Mouse (Mus musculus): ENCODE data around the gene 4931406P16Rik.
"Not testable (repeated sequence)": the region's sequence is repeated elsewhere in the genome, so short reads cannot be mapped to it uniquely, and the experiment has no call there.

The 4931406P16Rik gene

GRCm38 (mm10) chr7:34313443-34313875, at the start of gene 4931406P16Rik:
4931406P16Rik (minus strand) TSS chr7:34313551.
- CTCF ChIA-PET: no interaction called here

- CTCF ChIA-PET: no interaction called here
These were observed 42.3 kb upstream of the 4931406P16Rik start for GRCm38 (mm10) chr7:34355629-34356028.

- CTCF ChIA-PET: interaction anchor here (0.7 kb wide), 2 partner anchors 103 to 1048 kb away, joined by 4 to 7 read pairs; no protein-coding TSS in a partner anchor
These were observed 38.6 kb upstream of the 4931406P16Rik start for GRCm38 (mm10) chr7:34351997-34352396.

GRCm38 (mm10) chr7:34350166-34350565, 36.8 kb upstream of the 4931406P16Rik start:
- CTCF ChIA-PET: no interaction called here

GRCm38 (mm10) chr7:34348011-34348410, 34.7 kb upstream of the 4931406P16Rik start:
- CTCF ChIA-PET: no interaction called here

GRCm38 (mm10) chr7:34347041-34347440, 33.7 kb upstream of the 4931406P16Rik start:
- CTCF ChIA-PET: interaction anchor here (0.7 to 1.0 kb wide), 2 partner anchors 75 to 96 kb away, joined by 3 to 5 read pairs; no protein-coding TSS in a partner anchor

GRCm38 (mm10) chr7:34346505-34346904, 33.2 kb upstream of the 4931406P16Rik start:
- CTCF ChIA-PET: interaction anchor here (1.0 kb wide), 1 partner anchor 95 kb away, joined by 3 read pairs; no protein-coding TSS in a partner anchor

GRCm38 (mm10) chr7:34342040-34342793, 28.9 kb upstream of the 4931406P16Rik start:
- CTCF ChIA-PET: no interaction called here

- CTCF ChIA-PET: no interaction called here
These were observed 27.5 kb upstream of the 4931406P16Rik start for GRCm38 (mm10) chr7:34340841-34341240.

GRCm38 (mm10) chr7:34339164-34339489, 25.8 kb upstream of the 4931406P16Rik start:
- CTCF ChIA-PET: no interaction called here

- CTCF ChIA-PET: interaction anchor here (0.5 to 0.7 kb wide), 3 partner anchors 73 to 1321 kb away, joined by 4 to 6 read pairs (median 6); no protein-coding TSS in a partner anchor
These were observed 25.3 kb upstream of the 4931406P16Rik start for GRCm38 (mm10) chr7:34338445-34339163.

- CTCF ChIA-PET: interaction anchor here (0.7 kb wide), 1 partner anchor 89 kb away, joined by 11 read pairs; no protein-coding TSS in a partner anchor
These were observed 23.9 kb upstream of the 4931406P16Rik start for GRCm38 (mm10) chr7:34337268-34337667.

GRCm38 (mm10) chr7:34336545-34336944, 23.2 kb upstream of the 4931406P16Rik start:
- CTCF ChIA-PET: not testable (repeated sequence)

- CTCF ChIA-PET: interaction anchor here (0.5 kb wide), 1 partner anchor 18 kb away, joined by 3 read pairs; no protein-coding TSS in a partner anchor
These were observed 14.1 kb upstream of the 4931406P16Rik start for GRCm38 (mm10) chr7:34327493-34327892.

- CTCF ChIA-PET: no interaction called here
These were observed 11.5 kb upstream of the 4931406P16Rik start for GRCm38 (mm10) chr7:34324857-34325256.

- CTCF ChIA-PET: no interaction called here
These were observed 10.7 kb upstream of the 4931406P16Rik start for GRCm38 (mm10) chr7:34324005-34324404.

- CTCF ChIA-PET: no interaction called here
These were observed 10.0 kb upstream of the 4931406P16Rik start for GRCm38 (mm10) chr7:34323351-34323750.

GRCm38 (mm10) chr7:34321958-34322357, 8.6 kb upstream of the 4931406P16Rik start:
- CTCF ChIA-PET: no interaction called here

- CTCF ChIA-PET: interaction anchor here (1.0 kb wide), 1 partner anchor 10 kb away, joined by 3 read pairs; no protein-coding TSS in a partner anchor
These were observed 7.8 kb upstream of the 4931406P16Rik start for GRCm38 (mm10) chr7:34321119-34321518.

- CTCF ChIA-PET: no interaction called here
These were observed 6.6 kb upstream of the 4931406P16Rik start for GRCm38 (mm10) chr7:34319957-34320356.

GRCm38 (mm10) chr7:34319123-34319522, 5.8 kb upstream of the 4931406P16Rik start:
- CTCF ChIA-PET: no interaction called here

- CTCF ChIA-PET: no interaction called here
These were observed 4.6 kb upstream of the 4931406P16Rik start for GRCm38 (mm10) chr7:34317901-34318476.

All from spleen, embryonic (tissue).